Mouse (Mus musculus) lung, adult 10 weeks (tissue): Measurements from ENCODE around the gene Vmn1r59. TPM values are rescaled to one million over a fixed set of nuclear protein-coding genes. Genes with fewer than 3 reads are reported as not detected.

Experiments used
- polyA plus RNA-seq: library from polyadenylated mRNA; stranded (reverse); fragments of 350-450 nt; fragmentation: Illumina TruSeq; extraction: RNeasy Lipid Tissue Mini Kit (QIAGEN cat#74804); gene quantifications from one replicate; pipeline ENCODE4 v1.2.3, GENCODE M21; 2014; ENCODE audit warnings: low read depth, low replicate concordance; ENCODE audit not compliant: insufficient read depth

The Vmn1r59 gene
- polyA plus RNA-seq = not detected

GRCm38 (mm10) chr7:5456674-5457073 lies at the start of gene Vmn1r59:
TSS of gene Vmn1r59 (minus strand) at chr7:5456774.

GRCm38 (mm10) chr7:5493856-5494255 lies 37.3 kb upstream of the Vmn1r59 start, which contains the start of gene Vmn2r28:
TSS of gene Vmn2r28 (minus strand) at chr7:5493956.

GRCm38 (mm10) chr7:5413296-5413695 lies 43.3 kb downstream of the Vmn1r59 start, which contains the start of gene Vmn1r58:
TSS of gene Vmn1r58 (minus strand) at chr7:5413396.

Other genes starting within 250 kb of the Vmn1r59 start
- not detected for gene Vmn1r57, start 238.3 kb downstream of the Vmn1r59 start, polyA plus RNA-seq
- not detected for gene Gm5065, start 106.2 kb downstream of the Vmn1r59 start, polyA plus RNA-seq
- not detected for gene Nlrp2, start 105.7 kb downstream of the Vmn1r59 start, polyA plus RNA-seq
- gene Vmn1r58, start 43.4 kb downstream of the Vmn1r59 start, polyA plus RNA-seq = not detected
- gene Vmn2r28, start 37.2 kb upstream of the Vmn1r59 start, polyA plus RNA-seq = not detected
- gene Vmn1r60, start 90.5 kb upstream of the Vmn1r59 start, polyA plus RNA-seq = not detected
- not detected for gene Vmn1r61, start 156.5 kb upstream of the Vmn1r59 start, polyA plus RNA-seq
- not detected for gene Vmn1r62, start 216.9 kb upstream of the Vmn1r59 start, polyA plus RNA-seq